Mouse (Mus musculus) natural killer cell, adult 2 months (primary cell): ENCODE data around the gene 4931429L15Rik.
"Not testable (repeated sequence)": the region's sequence is repeated elsewhere in the genome, so short reads cannot be mapped to it uniquely, and the experiment has no call there.

Source experiments
- DNase-seq, 2 experiments: peaks; one replicate each; pipeline ENCODE4 v3.0.0; 2022; ENCODE audit warnings: low spot score in 2 of 2

Gene 4931429L15Rik

GRCm38 (mm10) chr9:46319886-46320285, at the start of gene 4931429L15Rik:
Gene 4931429L15Rik (minus strand): TSS chr9:46319986.
- not testable (repeated sequence) for DNase-seq

- DNase-seq = no peak
Observed at GRCm38 (mm10) chr9:46362459-46362858, 42.7 kb upstream of the 4931429L15Rik start.

GRCm38 (mm10) chr9:46361461-46362111, 41.8 kb upstream of the 4931429L15Rik start:
- no peak for DNase-seq

- DNase-seq = peak; percentile 24 to 29
Observed at GRCm38 (mm10) chr9:46353992-46354391, 34.2 kb upstream of the 4931429L15Rik start.

- no peak for DNase-seq
Observed at GRCm38 (mm10) chr9:46353330-46353724, 33.5 kb upstream of the 4931429L15Rik start.

GRCm38 (mm10) chr9:46352651-46353329, 33.0 kb upstream of the 4931429L15Rik start:
- DNase-seq = no peak

GRCm38 (mm10) chr9:46350451-46350981, 30.7 kb upstream of the 4931429L15Rik start:
- DNase-seq = no peak

- no peak for DNase-seq
Observed at GRCm38 (mm10) chr9:46345887-46346665, 26.3 kb upstream of the 4931429L15Rik start.

- DNase-seq = no peak
Observed at GRCm38 (mm10) chr9:46339051-46339652, 19.4 kb upstream of the 4931429L15Rik start.

GRCm38 (mm10) chr9:46338384-46338783, 18.6 kb upstream of the 4931429L15Rik start:
- DNase-seq = no peak

- DNase-seq = no peak
Observed at GRCm38 (mm10) chr9:46337852-46338291, 18.1 kb upstream of the 4931429L15Rik start.

GRCm38 (mm10) chr9:46337331-46337730, 17.5 kb upstream of the 4931429L15Rik start:
- DNase-seq = no peak

- DNase-seq = not testable (repeated sequence)
Observed at GRCm38 (mm10) chr9:46336294-46336693, 16.5 kb upstream of the 4931429L15Rik start.

- no peak for DNase-seq
Observed at GRCm38 (mm10) chr9:46335461-46335995, 15.7 kb upstream of the 4931429L15Rik start.

GRCm38 (mm10) chr9:46334471-46335025, 14.8 kb upstream of the 4931429L15Rik start:
- no peak for DNase-seq

GRCm38 (mm10) chr9:46331301-46331700, 11.5 kb upstream of the 4931429L15Rik start:
- no peak for DNase-seq

GRCm38 (mm10) chr9:46330586-46330895, 10.8 kb upstream of the 4931429L15Rik start:
- no peak for DNase-seq

GRCm38 (mm10) chr9:46329801-46330585, 10.2 kb upstream of the 4931429L15Rik start:
- no peak for DNase-seq

- no peak for DNase-seq
Observed at GRCm38 (mm10) chr9:46329250-46329648, 9.5 kb upstream of the 4931429L15Rik start.

GRCm38 (mm10) chr9:46328572-46329249, 8.9 kb upstream of the 4931429L15Rik start:
- no peak for DNase-seq
